Mouse (Mus musculus) embryonic fibroblast, embryonic 13.5 days (primary cell): ENCODE data around the gene Cyb5rl. TPM values are rescaled to one million over a fixed set of nuclear protein-coding genes. Genes with fewer than 3 reads are reported as not detected.

ENCODE experiments used
- H3K27ac ChIP-seq: 2 replicates; pipeline ENCODE4 v1.5.1; 2012; ENCODE audit warnings: low read length, control low read depth, inconsistent platforms; ENCODE audit not compliant: insufficient read depth
- H3K4me1 ChIP-seq: 2 replicates; pipeline ENCODE4 v1.6.1; 2011; ENCODE audit warnings: low read length; ENCODE audit not compliant: control insufficient read depth, insufficient read depth
- H3K4me3 ChIP-seq: 2 replicates; pipeline ENCODE4 v1.5.1; 2011; ENCODE audit warnings: mild to moderate bottlenecking, control low read depth, low read length; ENCODE audit not compliant: insufficient read depth
- CTCF ChIP-seq: IDR thresholded peaks from 2 replicates; pipeline ENCODE4 v1.5.1; 2011; ENCODE audit warnings: mild to moderate bottlenecking, control low read depth, low read length, moderate library complexity, borderline replicate concordance; ENCODE audit not compliant: insufficient read depth
- POLR2A ChIP-seq: IDR thresholded peaks from 2 replicates; pipeline ENCODE4 v1.6.1; 2011; ENCODE audit warnings: low read depth, mild to moderate bottlenecking, control low read depth, low read length, moderate library complexity
- polyA plus RNA-seq: library from polyadenylated mRNA; stranded (reverse); fragments of >200 nt; gene quantifications from 2 replicates; pipeline ENCODE4 v1.2.4, GENCODE M21; 2011; ENCODE audit warnings: low read depth; ENCODE audit not compliant: missing spikeins, insufficient read length

Cyb5rl gene
- polyA plus RNA-seq, 1 experiment = 6.3 TPM

DNA sequence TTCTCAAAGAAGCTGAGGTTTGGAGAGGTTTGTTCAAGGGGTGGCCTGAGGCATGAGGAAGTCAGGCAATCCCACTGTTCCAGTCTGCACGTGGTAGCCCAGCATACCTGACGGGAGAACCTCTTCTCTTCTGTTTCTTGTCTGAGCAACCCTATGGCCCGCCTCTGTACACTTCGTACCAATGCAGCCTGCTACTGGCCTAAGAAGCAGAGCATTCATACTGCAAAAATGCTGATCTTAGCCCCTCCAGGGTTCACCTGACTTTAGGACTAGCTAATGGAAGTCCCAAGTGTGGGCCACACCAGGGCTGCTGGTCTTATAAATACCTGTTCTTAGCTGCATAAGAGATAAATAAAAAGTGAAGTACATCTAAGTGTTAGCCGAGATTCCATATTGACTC lies 8.4 kb upstream of the Cyb5rl start:
- Histone ChIP-seq H3K27ac (no peak overlapping the region), H3K4me1 (no peaks in the 10 kb centered on the region), H3K4me3 (no peak overlapping the region)
- TF ChIP-seq CTCF (no peak), POLR2A (no peak)

DNA sequence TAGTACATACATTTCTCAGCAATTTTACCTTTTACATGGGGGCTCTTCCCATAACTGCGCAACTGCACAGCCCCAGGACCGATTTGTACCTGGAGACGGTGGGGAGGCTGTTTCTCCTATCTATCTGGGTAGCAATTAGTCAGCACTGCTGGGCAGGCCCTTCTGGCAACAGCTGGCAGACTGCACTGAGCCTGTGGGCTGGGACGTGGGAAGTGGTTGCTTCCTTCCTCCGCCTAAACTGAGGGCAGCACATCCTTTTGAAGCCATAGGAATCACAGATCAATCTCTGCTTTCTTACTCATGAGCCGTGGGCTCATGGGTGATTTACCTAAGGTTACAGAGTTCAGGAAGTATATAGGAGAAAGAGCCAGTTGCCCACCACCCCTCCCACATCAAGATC lies 8.0 kb upstream of the Cyb5rl start:
- no peak overlapping the region for H3K27ac ChIP-seq
- TF ChIP-seq CTCF (no peak), POLR2A (no peak)
- no peaks in the 10 kb centered on the region for H3K4me1 ChIP-seq
- no peak overlapping the region for H3K4me3 ChIP-seq

DNA sequence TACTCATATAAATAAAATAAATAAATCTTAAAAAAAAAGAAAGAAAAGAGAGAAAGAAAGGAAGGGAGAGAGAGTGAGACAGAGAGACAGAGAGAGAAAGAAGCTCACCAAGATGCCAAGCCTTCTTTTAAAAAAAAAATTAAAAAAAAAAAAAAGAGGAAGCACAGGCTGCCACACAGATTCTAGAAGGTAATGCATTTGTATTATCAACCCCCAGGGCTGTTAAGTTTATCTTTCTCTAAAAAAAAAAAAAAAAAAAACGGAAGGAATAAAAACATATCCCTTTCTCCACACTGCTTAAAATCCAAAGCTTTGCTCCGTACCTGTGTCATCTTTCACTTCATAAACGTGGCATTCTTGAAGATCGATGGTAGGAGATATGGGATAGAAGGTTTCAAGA lies 5.2 kb upstream of the Cyb5rl start:
- H3K27ac ChIP-seq = no peak overlapping the region
- H3K4me3 ChIP-seq = no peak overlapping the region
- TF ChIP-seq POLR2A (no peak), CTCF (no peak)
- 0 out of 2 replicates have a peak, but pooled peaks cover 2% of the 10 kb centered on the region for H3K4me1 ChIP-seq

DNA sequence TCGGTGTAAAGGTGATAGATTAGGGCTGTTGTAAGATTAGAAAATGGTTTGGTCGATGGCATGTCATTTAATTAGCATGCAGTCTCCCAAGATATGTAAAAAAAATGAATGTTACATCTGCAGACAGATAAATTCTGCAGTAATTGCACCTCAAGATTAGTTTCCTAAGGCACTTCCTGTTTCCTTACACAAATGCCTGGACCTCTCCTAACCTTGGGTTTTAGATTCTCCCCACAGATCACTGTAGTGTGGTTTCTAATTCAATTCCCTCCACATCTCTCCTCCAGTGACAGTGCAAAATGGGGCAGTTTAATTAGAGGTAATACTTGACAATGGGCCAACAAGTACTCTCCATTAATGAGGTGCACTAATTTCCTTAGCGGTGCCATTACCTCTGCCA lies 3.6 kb upstream of the Cyb5rl start:
- no peak overlapping the region for H3K27ac ChIP-seq
- no peak overlapping the region for H3K4me3 ChIP-seq
- TF ChIP-seq CTCF (no peak), POLR2A (no peak)
- H3K4me1 ChIP-seq = 0 out of 2 replicates have a peak, but pooled peaks cover 2% of the 10 kb centered on the region

DNA sequence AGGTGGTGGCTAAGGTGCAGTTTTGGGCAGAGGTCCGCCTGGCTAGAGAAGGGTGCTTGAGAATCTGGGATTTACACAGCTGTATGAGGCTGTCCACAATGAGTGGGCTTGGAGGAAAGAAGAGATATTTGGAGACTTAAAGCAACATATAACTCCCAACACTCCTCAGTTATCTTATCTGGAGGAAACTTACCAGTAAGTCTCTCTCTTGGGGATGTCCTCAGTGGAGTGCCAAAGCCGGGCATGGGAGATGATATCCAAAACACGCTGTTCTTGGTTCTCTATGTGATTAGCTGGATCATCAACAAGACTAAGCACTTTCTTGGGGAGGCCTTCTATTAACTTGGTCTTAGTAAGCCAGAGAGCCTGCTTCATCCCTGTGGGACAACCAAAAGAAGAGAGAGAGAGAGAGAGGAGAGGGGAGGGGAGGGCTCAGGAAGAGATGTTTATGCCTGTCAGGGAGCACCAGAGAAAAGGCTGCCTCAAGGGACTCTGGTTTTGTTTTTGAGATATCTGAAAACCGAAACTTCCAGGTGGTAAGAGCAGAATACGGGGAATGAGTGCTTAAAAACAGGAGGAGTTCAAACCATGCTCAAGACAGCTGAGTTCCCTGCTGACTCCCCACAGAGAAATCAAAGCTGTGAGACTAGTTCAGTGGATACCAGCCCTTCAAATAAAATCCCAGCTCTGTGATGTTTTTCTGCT lies 2.2 kb upstream of the Cyb5rl start:
- no peak overlapping the region for H3K27ac ChIP-seq
- no peak overlapping the region for H3K4me3 ChIP-seq
- H3K4me1 ChIP-seq = 0 out of 2 replicates have a peak, but pooled peaks cover 2% of the 10 kb centered on the region
- no peak for TF ChIP-seq CTCF
- no peak for TF ChIP-seq POLR2A

DNA sequence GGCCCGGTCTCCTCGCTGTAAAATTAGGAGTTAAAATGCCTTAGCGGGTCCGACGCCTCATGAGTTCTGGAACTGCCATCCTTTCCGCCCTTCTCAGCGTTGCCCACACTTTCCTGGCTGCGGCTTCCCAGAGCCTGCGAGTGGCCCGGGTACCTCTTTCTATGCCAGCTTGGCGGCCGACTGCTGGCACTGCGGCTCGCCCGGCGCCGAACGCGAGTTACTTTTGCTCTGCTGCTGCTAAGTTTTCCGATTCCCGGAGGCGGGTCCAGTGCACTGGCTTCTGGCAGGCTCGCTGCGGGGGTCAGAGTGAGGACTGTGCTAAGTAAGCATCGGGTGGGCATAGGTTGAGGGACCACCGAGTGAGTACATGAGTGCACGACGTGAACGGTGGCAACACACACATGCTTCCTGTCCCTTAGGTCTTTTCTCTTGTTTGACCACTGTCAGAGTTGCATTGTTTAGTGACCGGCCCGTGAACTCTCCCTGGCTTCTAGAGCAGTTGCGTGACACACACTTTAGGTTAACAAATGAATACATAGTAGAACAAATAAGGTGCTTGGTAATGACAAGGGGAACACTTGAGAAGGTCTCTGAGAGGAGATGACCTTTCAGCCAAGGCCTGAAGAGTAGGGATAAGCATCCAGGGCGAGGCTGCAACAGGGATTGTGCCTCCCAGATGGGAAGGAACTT lies 508 bp downstream of the Cyb5rl start:
- H3K4me1 ChIP-seq = 0 out of 2 replicates have a peak, but pooled peaks cover 2% of the 10 kb centered on the region
- TF ChIP-seq CTCF (no peak), POLR2A (no peak)
- no peak overlapping the region for H3K27ac ChIP-seq
- peak overlapping the region; percentile 86 for H3K4me3 ChIP-seq

DNA sequence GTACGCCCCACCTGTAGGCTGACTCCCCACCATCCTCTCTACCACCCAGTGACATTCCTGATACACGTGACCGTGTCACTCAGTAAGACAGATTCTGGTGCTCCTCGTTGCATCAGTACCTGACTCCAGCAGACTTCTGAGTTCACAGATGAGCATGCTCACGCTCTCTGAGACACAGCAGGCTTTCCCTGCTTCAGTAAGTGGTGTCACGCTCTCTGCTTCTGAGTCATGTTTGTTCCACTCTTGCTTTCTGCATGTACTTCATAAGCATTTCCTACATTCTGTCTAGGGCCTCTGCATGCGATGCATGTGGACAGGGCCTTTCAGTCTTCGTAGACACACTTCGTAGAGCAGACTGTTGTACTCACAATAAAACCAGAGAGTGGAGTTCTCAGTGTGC lies 5.6 kb downstream of the Cyb5rl start:
- TF ChIP-seq POLR2A = no peak
- TF ChIP-seq CTCF = no peak
- no peak overlapping the region for H3K27ac ChIP-seq
- H3K4me3 ChIP-seq = no peak overlapping the region
- H3K4me1 ChIP-seq = peaks cover 8% of the 10 kb centered on the region

DNA sequence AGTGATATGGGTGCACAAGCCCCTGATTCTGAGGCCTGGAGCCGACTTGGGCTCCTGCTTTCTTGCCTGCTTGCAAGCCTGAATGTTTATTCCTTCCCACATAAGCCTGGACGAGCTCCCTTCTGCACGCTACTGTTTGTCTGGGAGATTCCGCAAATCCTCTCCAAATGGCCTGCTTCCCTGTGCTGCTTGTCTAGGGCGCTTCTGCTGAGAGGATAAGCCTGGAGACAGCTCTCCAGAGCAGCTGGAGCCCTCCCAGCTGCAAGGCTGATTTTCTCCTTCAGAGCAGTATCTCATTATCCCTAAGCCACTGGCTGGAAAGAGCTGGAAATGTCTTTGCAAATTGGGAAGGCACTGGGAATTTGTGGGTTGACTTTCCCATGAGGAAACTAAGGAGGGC lies 8.7 kb downstream of the Cyb5rl start:
- TF ChIP-seq CTCF (no peak), POLR2A (no peak)

DNA sequence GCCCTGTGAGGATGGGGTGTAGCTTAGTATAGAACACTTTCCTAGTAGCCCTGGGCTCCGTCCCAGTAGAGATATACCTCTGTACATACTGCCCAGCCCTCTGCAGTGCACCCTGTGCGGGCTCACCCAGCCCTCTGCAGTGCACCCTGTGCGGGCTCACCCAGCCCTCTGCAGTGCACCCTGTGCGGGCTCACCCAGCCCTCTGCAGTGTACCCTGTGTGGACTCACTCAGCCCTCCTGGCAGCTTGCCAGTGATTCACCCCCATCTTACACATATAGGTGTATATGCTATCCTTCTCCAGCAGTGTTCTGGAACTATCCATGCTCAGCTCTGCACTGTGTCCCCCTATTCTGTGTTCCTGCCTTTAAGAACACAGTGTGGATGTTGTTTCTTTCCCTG lies 12.1 kb downstream of the Cyb5rl start:
- Histone ChIP-seq H3K4me1 (peaks cover 8% of the 10 kb centered on the region), H3K4me3 (no peak overlapping the region), H3K27ac (no peak overlapping the region)
- TF ChIP-seq POLR2A (no peak), CTCF (no peak)

More for the DNA sequence above, 8.7 kb downstream of the Cyb5rl start:
- Histone ChIP-seq H3K4me1 (peaks cover 8% of the 10 kb centered on the region), H3K27ac (no peak overlapping the region), H3K4me3 (no peak overlapping the region)

DNA sequence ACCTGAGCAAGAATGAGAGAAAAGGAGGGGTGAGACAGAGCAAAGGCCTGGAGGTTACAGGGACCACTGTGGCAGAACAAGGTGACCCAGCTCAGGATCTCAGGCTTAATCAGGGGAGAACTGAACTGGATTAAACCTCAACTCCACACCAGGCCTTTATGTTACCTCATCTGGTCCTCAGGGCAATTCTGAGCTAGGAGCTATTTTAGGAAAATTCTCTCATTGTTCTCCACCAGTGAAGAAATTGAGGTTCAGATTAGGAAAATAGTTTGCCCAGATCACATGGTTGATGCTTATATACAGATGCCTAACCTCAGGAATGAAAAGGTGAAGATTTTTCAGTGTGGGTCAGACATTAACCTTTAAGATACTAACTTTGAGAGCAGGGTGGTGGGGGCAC lies 12.9 kb downstream of the Cyb5rl start:
- no peak for TF ChIP-seq CTCF
- no peak for TF ChIP-seq POLR2A
- Histone ChIP-seq H3K27ac (no peak overlapping the region), H3K4me1 (peaks cover 2% of the 10 kb centered on the region; the same call in 1 of the 2 replicates), H3K4me3 (no peak overlapping the region)
